8 mouse cellular contexts compared by ENCODE assay signal in the genomic region with DNA sequence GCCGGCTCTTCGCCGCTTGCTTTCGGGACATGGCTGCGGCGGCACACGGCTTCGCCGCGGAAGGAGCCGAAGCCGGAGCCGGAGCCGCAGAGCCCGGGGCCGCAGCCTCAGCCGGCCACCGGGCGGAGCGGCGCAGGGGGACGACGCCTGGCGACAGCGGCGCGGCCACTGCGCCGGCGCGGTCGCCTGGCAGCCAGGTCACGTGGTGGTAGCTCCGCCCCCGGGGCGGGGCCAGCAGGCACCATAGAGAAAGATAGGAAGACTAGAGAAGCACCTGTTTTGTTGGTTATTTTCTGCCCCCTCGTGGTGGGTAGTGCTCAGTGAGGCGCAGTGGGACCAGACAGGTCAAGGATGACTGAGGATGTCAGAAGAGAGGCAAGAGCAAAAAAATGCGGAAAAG. TPM values are rescaled to one million over a fixed set of nuclear protein-coding genes. Genes with fewer than 3 reads are reported as not detected.
DNase-seq lines count a peak whose midpoint lies in the region; ATAC-seq and TF ChIP-seq lines count a peak whose summit lies in the region.

A gene (minus strand): TSS at position 149 of the 400 bp plus-strand sequence.

- TF ChIP-seq EP300 in lung, postnatal 0 days (IDR thresholded peaks at IDR 0.05): no peak

- H3K9ac ChIP-seq in lung, postnatal 0 days (replicated peaks; ENCODE audit: low read depth): peak within 1 kb of the TSS; percentile 69

- H3K36me3 ChIP-seq in hindbrain, embryonic 10.5 days: peaks cover 9% of the 10 kb centered on the region
- H3K36me3 ChIP-seq in lung, postnatal 0 days (ENCODE audit: insufficient read depth, low read length): no peaks in the 10 kb centered on the region

- H3K27ac ChIP-seq in hindbrain, embryonic 10.5 days: peak within 1 kb of the TSS; percentile 91
- H3K27ac ChIP-seq in lung, postnatal 0 days (ENCODE audit: low read length): peak within 1 kb of the TSS; percentile 48

- ATAC-seq in frontal cortex, adult (ENCODE audit: low TSS enrichment): peak; percentile 83
- ATAC-seq in lung, postnatal 0 days: peak; percentile 99

- WGBS in hindbrain, embryonic 10.5 days: 1% methylated on average over 39 of the region's 39 CpGs
- WGBS in lung, postnatal 0 days: under 1% methylated on average over 37 of the region's 39 CpGs

- peak; percentile 87 for TF ChIP-seq CTCF in lung, postnatal 0 days (IDR thresholded peaks at IDR 0.05)

- peak within 1 kb of the TSS; percentile 89 for H3K4me3 ChIP-seq in hindbrain, embryonic 10.5 days
- peak within 1 kb of the TSS; percentile 58 for H3K4me3 ChIP-seq in lung, postnatal 0 days (ENCODE audit: low read depth, low read length)

- peak; percentile 98 for DNase-seq in MN1 (ENCODE audit: low spot score)
- peak; percentile 98 for DNase-seq in cerebellum, adult 9-10 months
- peak; percentile 95 for DNase-seq in hindbrain, embryonic 10.5 days (ENCODE audit: low spot score)
- peak; percentile 97 for DNase-seq in layer of hippocampus, adult 9-11 months
- peak; percentile 97 for DNase-seq in lung, postnatal 0 days (ENCODE audit: low spot score)
- DNase-seq in ovary, postnatal 14 days (ENCODE audit: low spot score): peak; percentile 93
- DNase-seq in thymus, postnatal 14 days: peak; percentile 97

- H3K4me1 ChIP-seq in hindbrain, embryonic 10.5 days (replicated peaks): peaks cover 14% of the 10 kb centered on the region
- H3K4me1 ChIP-seq in lung, postnatal 0 days (ENCODE audit: insufficient read depth, low read depth, low read length): no peaks in the 10 kb centered on the region

- no peaks in the 10 kb centered on the region for H3K27me3 ChIP-seq in hindbrain, embryonic 10.5 days (ENCODE audit: insufficient read depth, poor library complexity, severe bottlenecking)
- no peaks in the 10 kb centered on the region for H3K27me3 ChIP-seq in lung, postnatal 0 days (replicated peaks; ENCODE audit: insufficient read depth, low read length)

- H3K4me2 ChIP-seq in lung, postnatal 0 days (replicated peaks; ENCODE audit: low read depth, low read length): peak within 1 kb of the TSS; percentile 89

- 0 out of 2 replicates have a peak, but pooled peaks cover 3% of the 10 kb centered on the region for H3K9me3 ChIP-seq in hindbrain, embryonic 10.5 days
- H3K9me3 ChIP-seq in lung, postnatal 0 days (ENCODE audit: low read length): no peaks in the 10 kb centered on the region

RNA-seq across cellular contexts. Expression of the gene that starts here (rescaled TPM):
- polyA plus RNA-seq in hindbrain, embryonic 10.5 days (2016; fragmentation: Nextera tagmentation; extraction: Ambion mirVana): 2.4 and 3.0 TPM in 2 replicates
- 3.7 and 4.0 TPM in 2 replicates for polyA plus RNA-seq in lung, postnatal 0 days (2015; fragmentation: Nextera tagmentation; extraction: Ambion mirVana)

Comparison
In these comparisons a context has a peak if more than half of its experiments do, and no peak if none do; other contexts are left out.
1. Peak in every context shown above with its lines: DNase-seq, ATAC-seq, H3K4me3 ChIP-seq and H3K27ac ChIP-seq.